Mouse (Mus musculus) A20 (cell line): ENCODE measurements at regions not wholly inside any gene's neighbourhood (a gene's known extent, or its start where the extent isn't known, plus 50 kb on each side); places are given as distances from the start of the nearest gene placed in this dataset.

Source experiments
- DNase-seq: peaks from one replicate; pipeline ENCODE4 v3.0.0-alpha.2; 2011; ENCODE audit warnings: low read depth, low spot score

DNA sequence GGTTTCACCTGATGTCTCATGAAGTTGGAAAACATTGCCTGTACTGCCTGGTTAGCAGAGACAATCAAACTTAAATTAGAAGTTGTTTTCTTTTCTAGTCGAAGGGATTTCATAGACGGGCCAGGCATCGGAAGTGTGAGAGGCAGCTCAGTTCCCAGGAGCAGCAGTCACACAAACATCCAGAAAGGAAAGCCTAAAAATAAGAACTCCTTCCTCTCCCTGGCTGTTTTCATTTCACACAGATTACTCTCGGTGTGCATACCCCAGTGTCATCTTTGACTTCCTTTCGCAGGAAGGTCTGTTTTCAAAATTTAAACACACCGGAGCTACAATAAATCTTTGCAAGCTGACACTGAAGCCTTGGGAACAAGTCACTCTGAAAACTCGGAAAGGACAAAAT lies 818.7 kb downstream of the Diaph3 start:
- DNase-seq = no peak

DNA sequence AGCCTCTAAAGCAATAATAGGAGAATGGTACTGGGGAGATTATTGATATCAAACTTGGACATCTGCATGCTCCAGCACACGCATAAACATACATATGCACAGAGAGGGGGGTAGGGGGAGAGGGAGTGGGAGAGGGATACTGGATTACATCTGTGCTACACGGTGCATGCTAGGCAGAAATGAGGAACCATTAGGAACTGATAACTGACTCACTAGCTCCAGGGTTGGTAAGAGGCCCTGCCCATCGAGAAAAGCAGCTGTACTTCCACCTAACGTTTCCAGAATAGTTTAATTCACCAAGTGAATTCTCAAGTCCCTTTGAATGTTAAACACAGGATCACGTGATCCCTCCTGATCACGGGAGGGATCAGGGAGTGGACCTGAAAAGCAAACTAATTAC lies 825.1 kb downstream of the Diaph3 start:
- DNase-seq = no peak

DNA sequence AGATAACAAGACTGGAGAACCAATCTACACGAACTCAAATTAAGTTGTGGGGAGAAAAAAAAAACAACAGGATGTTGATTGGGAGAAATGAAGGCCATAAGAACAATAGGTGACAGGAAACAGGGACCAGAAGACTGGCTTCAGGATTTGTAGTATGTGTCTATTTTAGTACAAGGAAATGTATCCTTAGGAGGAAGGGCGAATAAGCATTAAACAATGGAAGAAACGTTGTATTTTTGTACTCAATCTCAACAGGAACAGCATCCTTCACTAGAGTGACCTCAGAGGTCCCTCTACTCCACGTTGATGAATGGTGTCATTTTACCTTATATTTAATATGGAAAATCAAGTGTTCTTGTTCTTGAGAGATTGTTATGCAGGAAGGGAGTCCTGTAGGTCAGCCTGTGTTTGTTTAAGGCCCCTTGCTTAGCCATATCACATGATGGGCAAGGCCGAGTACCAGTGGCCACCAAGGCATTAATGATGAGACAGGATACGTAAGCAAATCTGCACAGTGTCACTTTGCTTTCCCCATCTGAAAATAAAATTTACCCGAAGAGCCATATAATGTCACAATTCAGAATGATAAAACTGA lies 832.0 kb downstream of the Diaph3 start:
- DNase-seq = no peak

DNA sequence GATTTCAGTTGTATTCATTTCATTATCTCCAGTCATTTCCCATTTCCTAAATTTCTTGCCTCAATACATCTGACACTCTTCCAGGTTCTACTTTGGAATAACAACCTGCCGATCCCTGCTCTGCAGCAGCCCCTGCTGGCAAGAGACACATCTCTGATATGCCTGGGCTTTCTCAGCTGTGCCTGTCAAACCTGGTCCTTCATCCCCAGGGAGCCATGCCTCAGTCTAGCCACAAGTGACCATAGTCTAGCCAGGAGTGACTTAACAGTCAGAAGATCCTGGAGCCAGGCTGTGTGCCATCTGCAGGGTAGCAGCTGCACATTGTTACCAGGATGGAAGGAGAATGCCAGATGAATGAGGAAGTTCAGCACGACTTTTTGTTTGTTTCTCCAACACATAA lies 833.2 kb downstream of the Diaph3 start:
- peak; percentile 4 for DNase-seq

DNA sequence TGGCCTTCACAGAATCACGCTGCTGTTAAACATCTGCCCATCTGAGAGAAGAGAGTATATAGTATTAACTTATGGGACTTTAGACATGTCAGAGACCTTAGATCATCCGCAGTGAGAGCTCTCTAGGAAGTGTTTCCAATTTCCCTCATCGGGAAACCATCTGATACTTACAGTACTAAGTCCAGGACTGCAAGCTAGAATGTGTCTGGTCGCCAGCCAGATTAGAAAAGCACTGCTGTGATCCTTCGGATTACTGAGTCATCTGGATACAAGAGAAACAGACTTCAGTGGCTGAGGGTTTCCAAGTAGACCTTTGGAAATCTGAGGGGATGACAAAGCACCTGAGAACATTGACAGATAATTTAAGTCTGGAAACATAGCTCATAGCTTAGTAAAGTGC lies 839.4 kb downstream of the Diaph3 start:
- no peak for DNase-seq

DNA sequence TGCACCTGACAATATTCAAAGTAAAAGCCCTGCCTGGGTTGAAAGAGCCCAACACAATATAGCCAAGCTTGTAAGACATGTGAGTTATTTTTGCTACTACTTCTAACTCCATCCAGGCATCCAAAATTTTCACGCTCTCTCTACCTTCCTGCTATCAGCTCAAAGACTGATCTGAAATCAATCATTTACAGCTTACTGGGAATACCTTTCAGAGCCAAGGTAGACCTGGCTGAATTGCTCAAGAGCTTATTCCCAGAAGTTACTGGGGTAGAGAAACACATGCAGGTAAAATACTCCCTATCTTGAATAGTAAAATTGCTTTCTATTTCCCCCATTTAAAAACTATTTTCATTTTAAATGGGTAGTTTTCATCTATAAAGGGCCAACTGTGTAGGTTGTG lies 840.2 kb downstream of the Diaph3 start:
- no peak for DNase-seq

DNA sequence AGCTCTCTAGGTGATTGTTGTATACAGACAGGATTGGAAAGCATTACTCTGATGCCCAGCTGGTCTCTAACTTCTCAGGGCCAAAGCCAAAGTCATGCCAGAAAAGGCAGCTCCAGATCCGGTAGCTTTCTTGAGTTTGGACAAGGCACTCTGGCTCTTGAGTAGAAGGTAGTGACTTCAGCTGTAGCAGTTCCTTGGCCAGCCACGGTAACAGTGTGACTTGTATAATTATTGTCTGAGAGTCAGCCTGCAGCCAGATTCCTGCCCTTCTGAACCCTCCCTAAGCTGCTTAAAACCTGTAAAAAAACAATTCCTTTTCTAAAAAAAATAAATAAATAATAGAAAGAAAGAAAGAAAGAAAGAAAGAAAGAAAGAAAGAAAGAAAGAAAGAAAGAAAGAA lies 843.0 kb downstream of the Diaph3 start:
- no peak for DNase-seq

DNA sequence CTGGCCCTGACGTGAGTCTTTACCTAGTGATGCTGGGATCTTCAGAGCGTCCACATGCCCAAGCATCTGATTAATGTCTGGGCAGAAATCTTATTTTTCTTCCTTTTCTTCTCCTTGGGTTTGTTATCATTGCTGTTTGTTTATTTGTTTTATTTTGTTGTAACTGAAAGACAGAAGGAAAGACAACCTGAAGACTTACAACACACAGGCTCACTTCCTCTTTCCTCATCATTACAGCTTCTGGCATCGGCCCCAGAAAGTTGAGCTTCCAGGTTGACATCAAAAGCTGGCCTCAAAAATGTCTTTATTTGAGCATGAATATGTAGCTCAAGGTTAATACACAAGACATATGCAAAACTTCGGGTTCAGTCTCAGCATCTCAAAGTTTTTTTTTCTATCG lies 846.4 kb downstream of the Diaph3 start:
- peak; percentile 58 for DNase-seq

DNA sequence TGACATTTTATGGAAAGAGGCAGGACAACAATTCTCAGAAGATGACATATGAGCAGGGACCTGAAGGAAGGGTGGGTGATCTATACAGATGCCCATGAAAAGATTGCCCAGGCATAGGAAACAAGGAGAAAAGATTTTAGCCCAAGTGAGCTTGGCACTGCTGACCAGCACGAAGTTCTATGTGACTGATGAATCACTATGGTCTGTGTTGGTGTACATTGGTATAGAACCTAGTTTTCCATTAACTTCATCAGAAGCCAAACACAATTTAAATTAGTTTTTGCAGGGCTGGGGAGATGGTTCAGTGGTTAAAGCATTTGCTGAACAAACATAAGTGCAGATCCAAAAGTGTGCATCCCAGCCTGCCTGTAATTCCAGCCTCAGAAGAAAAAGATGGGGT lies 847.2 kb downstream of the Diaph3 start:
- peak; percentile 5 for DNase-seq

DNA sequence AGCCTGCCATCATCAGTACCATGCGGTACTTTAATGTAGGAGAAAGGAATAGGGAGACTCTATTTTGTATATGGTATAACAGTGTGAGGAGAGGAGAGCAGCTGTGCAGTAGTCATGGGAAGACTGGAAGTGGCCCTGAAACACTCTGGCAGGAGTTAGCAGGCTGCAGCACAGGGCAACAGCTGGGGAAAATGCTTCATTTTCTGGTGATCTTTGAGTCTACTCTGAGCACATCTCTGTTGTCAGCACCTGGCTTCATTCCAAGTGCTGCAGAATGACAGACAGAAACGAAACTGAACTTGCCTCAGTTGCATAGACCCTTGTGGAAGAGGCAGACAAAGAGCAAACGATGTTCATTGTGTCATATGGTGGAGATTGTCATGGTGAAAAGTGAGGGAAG lies 847.7 kb downstream of the Diaph3 start:
- DNase-seq = peak; percentile 14

DNA sequence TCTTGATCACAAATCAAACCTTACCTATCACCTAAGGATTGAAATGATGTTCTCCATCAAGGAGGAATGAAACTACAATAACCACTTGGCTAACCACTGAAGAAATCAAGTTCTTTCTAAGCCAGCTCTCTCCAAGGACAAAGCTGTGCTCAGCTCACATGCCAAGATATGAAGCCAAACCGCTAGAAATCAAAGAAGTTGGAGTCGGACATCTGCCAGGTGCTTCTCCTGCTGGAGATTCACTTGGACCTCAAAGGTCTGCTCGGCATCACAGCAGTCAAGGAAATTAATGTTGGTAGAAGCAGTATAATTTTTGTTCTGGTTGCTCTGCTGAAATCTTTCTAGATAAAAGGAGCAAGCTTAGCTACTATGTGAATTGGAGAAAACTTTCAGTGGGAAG lies 850.5 kb downstream of the Diaph3 start:
- DNase-seq = no peak

DNA sequence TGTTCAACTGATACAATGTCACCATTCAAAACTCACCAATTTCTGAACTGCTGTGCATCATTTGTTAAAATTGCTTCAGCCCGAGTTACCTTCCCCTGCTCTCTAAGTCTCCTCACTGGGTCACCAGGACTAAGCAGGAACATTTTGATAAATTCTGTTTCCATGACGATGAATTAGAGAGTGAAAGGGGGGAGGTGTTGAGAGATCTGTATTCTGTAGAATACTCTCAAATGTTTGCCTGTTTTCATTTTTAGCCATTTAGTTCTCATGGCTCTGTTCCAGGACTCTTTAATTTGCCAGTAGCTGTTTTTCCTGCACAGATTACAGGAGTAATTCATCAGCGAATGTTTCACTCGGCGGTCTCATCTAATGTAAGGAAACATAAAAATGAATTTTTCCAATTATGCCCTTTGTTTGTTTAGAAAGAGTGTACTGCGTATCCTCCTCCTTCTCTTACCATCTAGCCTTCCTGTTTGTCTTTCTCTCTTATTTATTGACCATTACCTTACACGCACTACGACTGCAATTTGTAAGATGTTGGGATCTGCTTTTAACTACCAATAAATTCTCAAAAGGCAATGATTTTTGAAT lies 879.3 kb downstream of the Diaph3 start:
- no peak for DNase-seq

DNA sequence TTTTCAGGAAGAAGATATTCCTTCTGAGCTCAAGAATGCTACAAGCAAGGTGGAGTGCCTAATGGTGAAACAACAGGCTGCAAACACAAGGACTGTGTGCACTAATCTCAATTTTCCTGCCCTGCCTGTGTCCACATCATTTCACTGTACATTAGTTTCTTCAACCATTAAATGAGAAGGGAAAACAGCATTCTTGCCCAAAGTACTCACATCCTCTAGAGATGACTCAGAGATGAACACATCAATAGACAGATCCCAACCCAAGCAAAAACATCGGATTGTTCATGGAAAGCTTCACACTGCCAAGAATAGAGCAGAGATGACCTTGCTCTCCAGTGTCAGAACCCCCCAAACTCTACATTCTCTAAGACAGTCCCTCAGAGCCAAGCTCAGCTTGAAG lies 886.8 kb downstream of the Diaph3 start:
- DNase-seq = no peak

DNA sequence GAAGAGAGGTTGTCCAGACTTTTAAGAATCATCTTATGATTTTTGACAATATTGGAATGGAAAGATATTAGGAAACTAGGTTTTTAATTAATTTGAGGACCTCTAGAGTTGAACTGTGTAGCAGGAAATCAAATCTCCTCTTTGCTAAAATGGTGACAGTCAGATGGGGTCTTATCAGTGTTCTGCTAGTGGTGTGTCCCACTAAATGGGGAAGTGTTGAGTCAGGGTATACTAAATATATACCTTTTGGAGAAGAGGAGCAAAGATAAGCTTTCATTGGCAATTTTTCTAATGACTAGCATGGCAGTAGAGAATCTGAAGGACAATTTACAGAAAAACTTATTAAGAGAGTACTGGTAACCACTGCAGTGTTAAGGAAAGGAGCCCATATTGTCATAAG lies 889.4 kb downstream of the Diaph3 start:
- no peak for DNase-seq

DNA sequence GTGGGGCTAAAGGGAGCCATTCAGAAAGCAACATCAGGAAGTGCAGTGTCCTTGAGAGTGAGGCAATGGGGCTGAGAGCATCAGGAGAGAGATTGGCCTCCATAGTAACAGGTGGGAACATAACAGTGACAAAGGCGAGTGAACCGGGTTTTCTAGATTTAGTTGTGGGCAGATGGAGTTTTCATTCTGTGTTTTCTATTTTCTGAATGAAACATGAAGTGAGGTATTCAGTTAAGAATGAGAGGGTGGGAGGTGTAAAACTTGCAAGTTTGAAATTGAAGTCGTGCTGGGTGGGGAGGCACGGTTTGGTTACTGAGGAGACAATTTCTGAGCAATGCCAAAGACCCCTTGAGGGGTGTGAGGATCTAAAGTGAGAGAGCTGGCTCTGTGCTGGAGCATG lies 893.3 kb downstream of the Diaph3 start:
- no peak for DNase-seq

DNA sequence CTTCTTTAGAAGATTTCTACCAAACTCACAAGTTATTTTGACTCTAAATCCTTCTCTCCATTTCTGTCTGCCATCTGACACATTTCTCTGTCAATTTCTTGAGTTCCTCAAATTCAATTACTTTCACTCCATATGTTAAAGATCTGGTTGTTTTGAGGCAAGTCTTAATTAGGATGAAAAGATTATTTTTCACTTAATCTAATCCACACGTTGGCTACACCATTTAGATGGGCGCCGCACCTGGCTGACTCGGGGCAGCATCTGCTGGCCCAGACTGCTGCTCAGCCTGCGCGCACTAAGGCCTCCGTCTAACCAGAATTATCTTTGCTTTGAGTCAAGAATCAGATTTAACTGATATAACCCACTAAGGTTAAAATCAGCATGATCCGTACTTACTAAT lies 894.3 kb downstream of the Diaph3 start:
- no peak for DNase-seq

DNA sequence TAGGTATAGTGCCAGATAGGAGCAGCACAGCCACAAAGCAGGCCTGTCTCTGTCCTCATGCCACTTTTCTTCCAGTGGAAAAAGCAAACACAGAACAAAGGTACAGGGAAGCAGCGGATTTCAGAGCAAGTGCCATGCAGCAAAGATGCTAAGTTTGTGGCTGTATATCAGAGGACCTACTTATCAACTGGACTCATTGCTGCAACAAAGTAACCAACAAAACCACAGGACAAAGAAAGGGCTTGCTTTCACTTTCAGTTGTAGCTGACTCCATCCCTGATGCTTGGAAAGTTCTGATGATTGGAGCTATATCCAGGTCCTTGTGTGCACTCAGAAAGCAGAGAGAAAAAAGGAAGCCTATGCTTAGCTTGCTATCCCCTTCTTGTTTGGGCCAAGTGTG lies 897.4 kb downstream of the Diaph3 start:
- no peak for DNase-seq

DNA sequence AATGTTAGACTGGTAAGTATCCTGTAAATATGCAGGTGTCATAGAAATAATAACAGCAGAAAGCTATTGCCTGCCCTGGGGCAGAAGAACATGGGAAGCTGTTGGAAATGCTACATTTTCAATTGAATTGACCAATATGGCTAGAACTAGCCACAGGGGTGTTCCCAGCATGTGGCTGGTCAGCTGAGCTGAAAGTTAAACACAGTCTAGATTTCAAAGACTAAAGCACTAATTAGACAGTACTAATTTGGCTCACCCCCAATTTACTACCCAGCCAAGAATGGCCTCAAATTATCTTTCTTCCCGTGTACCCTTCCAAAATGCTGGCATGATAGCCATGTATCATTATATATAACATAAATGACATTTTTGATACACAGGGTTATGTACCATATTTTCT lies 898.2 kb downstream of the Diaph3 start:
- no peak for DNase-seq

DNA sequence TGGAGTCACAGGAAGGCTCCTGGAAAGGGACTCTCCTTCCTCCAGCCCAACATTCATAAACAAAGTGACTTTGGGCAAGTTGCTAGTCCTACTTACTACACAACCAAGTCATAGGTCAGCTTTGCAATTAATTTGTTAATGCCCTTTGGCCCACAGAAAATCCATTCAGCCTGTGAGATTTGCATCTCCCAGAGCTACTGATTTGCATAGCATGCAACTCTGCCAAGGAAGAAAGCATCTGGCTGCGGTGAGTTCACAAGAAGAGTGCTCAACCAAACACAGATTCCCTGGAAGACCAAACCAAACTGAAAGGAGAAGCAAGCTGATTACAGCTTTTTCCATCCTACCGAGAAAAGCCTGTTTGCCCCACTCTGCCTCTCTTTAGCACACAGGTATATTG lies 901.9 kb downstream of the Diaph3 start:
- no peak for DNase-seq

DNA sequence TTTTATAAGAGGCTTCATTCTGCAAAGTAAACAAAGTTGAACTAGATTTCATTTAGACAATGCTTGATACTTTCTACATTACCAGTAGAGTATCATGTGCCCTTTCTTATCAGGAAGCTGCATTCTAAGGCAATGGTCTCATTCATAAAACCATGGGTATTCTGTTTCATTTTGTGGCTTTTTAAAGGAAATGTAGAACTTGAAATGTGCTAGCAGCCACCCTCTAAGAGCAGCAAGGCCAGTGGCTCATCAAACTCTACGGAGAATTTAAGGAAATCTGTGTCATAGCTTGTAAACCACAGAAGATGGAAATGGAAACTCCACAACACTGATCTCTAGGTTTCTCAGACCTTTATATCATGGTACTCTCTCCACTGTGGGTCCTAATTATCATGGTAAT lies 907.7 kb downstream of the Diaph3 start:
- DNase-seq = no peak

DNA sequence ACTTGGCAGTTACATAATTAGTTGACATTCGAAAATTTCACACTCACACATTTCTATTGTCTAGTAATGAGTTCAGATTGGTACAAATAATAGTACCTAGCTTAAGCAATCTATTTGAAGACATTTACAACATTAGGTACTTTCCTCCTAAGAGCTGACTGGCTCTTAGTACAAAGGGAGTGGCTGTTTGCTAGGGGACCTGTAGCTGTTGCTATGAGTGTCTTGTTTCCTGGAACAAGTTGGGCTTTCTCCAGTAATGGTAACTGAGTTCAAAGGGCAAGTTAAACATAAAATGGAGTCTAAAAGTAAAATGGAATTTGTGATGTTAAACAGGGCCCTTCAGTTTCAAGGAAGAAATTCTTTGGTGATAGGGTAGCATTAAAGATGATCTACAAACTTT lies 910.4 kb downstream of the Diaph3 start:
- peak; percentile 21 for DNase-seq

DNA sequence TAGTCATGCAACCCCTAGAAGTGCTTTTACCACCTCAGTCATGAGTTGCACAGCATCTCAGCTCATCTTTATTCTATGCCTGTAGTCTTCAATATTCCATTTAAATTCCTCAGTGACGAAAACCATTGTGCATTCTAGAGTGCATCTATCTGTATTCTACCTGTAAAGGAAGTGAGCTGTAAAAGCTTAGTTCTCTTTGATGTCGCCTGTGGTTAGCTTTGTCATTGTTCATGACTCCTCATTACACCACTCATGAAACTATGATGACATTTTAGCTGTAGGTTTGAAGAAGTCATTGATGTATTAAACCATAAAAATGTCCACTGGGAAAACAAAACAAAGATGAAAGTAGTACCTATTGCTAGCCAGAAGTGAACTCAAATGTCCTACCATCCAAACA lies 911.3 kb downstream of the Diaph3 start:
- no peak for DNase-seq

DNA sequence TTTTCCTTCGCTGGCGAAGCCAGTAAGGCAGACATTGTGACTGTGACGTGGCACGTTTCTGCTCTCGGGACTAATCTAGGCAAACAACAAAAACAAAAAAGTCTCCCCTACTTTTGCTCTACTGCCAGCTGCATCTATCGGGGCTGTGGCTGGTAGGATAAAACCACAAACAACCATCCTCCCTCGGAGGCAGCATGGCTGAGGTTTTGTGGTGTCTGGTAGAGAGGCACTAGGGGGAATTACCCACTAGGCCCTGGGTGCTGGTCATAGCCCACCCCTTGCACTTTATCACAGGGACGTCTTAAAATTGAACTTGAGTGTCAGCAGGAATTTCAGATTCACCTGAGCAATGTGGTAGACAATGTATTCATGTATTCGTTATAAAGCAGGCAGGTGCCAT lies 925.3 kb downstream of the Diaph3 start:
- no peak for DNase-seq

DNA sequence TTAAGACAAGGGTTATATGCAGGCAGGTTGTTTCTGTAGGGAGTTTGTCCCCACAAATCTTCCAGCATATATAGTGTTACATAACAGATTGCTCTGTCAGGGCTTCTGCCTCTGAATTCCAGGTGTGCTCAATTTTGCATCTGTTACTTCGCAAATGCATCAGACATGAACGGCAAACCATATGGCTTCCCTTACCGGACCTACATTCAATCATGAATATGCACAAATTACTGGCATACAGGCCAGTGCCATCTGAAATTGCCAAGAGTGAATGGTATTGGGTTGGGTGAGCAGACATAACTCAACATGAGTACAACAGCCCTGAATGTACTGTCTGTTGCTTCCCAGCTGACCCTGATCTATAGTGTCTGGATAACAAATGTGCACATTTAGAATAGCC lies 929.4 kb downstream of the Diaph3 start:
- DNase-seq = no peak
